21 mouse cellular contexts compared by ENCODE assay signal in the genomic region with DNA sequence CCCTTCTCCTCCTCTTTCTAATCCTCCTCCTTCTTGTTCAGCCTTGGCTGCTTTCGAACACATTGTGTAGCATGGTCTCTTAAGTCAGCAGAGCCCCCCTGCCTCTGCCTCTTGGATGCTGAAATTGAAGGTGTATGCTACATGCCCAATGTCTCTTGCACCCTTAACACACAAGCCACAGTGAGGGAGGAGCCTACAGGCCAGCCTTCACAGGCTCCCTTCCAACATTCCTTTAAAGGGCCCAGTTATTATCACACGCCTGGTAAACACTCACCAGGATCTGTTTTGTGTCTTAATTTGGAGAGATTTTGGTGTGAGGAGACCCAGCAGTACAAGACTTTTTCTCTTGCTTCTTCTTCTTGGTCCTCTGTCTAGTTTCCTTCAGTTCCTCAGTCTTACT.
DNase-seq lines count a peak whose midpoint lies in the region; ATAC-seq and TF ChIP-seq lines count a peak whose summit lies in the region.
"Had no signal": no experiment of that assay in that cellular context is flagged by ENCODE, and none has a peak within 500 bp of the region (broad histone marks: within the 10 kb centered on the region; RNA-seq: fewer than 3 reads in every experiment).

No protein-coding gene starts in this region.

- H3K4me3 ChIP-seq in cerebellum, adult 2 months (replicated peaks; ENCODE audit: insufficient read depth, low read depth, low read length): no peak overlapping the region
- no peak overlapping the region for H3K4me3 ChIP-seq in heart, postnatal 0 days (ENCODE audit: low read depth, low read length)
- no peak overlapping the region for H3K4me3 ChIP-seq in liver, embryonic 12.5 days
- no peak overlapping the region for H3K4me3 ChIP-seq in brown adipose tissue, adult 24 weeks (ENCODE audit: insufficient read depth, low read depth, low read length)
- H3K4me3 ChIP-seq: forebrain, embryonic 10.5 days; limb, embryonic 15.5 days; megakaryocyte, embryonic 14.5 days; midbrain, embryonic 13.5 days had no signal

- H3K27ac ChIP-seq in cerebellum, adult 2 months (ENCODE audit: insufficient read depth, low read length): peak overlapping the region; percentile 49; the same call in 1 of the 2 replicates
- H3K27ac ChIP-seq in heart, postnatal 0 days (ENCODE audit: low read depth): peak overlapping the region; percentile 21
- H3K27ac ChIP-seq in liver, embryonic 12.5 days: peak overlapping the region; percentile 12; the same call in 1 of the 2 replicates
- peak overlapping the region; percentile 10; the same call in 1 of the 2 replicates for H3K27ac ChIP-seq in brown adipose tissue, adult 24 weeks (replicated peaks; ENCODE audit: low read depth, low read length)
- H3K27ac ChIP-seq: forebrain, embryonic 10.5 days; hindbrain, embryonic 14.5 days; limb, embryonic 15.5 days; midbrain, embryonic 13.5 days had no signal

- H3K9ac ChIP-seq in heart, postnatal 0 days (replicated peaks; ENCODE audit: low read depth, low read length): no peak overlapping the region
- H3K9ac ChIP-seq in liver, embryonic 12.5 days: no peak overlapping the region
- H3K9ac ChIP-seq: hindbrain, embryonic 14.5 days; limb, embryonic 15.5 days; midbrain, embryonic 13.5 days had no signal

- peaks cover 38% of the 10 kb centered on the region for H3K4me1 ChIP-seq in cerebellum, adult 2 months (ENCODE audit: control insufficient read depth, insufficient read depth, low read length)
- peaks cover 29% of the 10 kb centered on the region for H3K4me1 ChIP-seq in heart, postnatal 0 days (ENCODE audit: control insufficient read depth, insufficient read depth)
- peaks cover 48% of the 10 kb centered on the region for H3K4me1 ChIP-seq in liver, embryonic 12.5 days
- peaks cover 17% of the 10 kb centered on the region for H3K4me1 ChIP-seq in brown adipose tissue, adult 24 weeks (ENCODE audit: control insufficient read depth, insufficient read depth, insufficient read length, low read length)

- 59% methylated on average over 2 of the region's 2 CpGs for WGBS in cerebellum, adult 2 months
- 52% methylated on average over 2 of the region's 2 CpGs for WGBS in heart, postnatal 0 days
- WGBS in liver, embryonic 12.5 days (ENCODE audit: insufficient replicate concordance): 67% methylated on average over 2 of the region's 2 CpGs

- H3K36me3 ChIP-seq in heart, postnatal 0 days (replicated peaks; ENCODE audit: control insufficient read depth, insufficient read depth, low read length): no peaks in the 10 kb centered on the region
- H3K36me3 ChIP-seq in liver, embryonic 12.5 days: no peaks in the 10 kb centered on the region
- H3K36me3 ChIP-seq: forebrain, embryonic 10.5 days; limb, embryonic 15.5 days; midbrain, embryonic 13.5 days had no signal

- no peak for TF ChIP-seq EP300 in heart, postnatal 0 days (IDR thresholded peaks at IDR 0.05; ENCODE audit: low read depth)

- TF ChIP-seq POLR2A in cerebellum, adult 2 months (IDR thresholded peaks at IDR 0.05; ENCODE audit: borderline replicate concordance, insufficient read depth, low read length): no peak

- no peak for TF ChIP-seq CTCF in cerebellum, adult 2 months (IDR thresholded peaks at IDR 0.05; ENCODE audit: borderline replicate concordance, insufficient read depth, low read depth, low read length)
- no peak for TF ChIP-seq CTCF in heart, postnatal 0 days (IDR thresholded peaks at IDR 0.05; ENCODE audit: low read depth)

- no peaks in the 10 kb centered on the region for H3K27me3 ChIP-seq in cerebellum, adult 2 months (ENCODE audit: control insufficient read depth, insufficient read depth, low read length)
- no peaks in the 10 kb centered on the region for H3K27me3 ChIP-seq in heart, postnatal 0 days (ENCODE audit: control insufficient read depth, insufficient read depth, low read length)
- no peaks in the 10 kb centered on the region for H3K27me3 ChIP-seq in liver, embryonic 12.5 days (replicated peaks)
- H3K27me3 ChIP-seq: limb, embryonic 15.5 days; megakaryocyte, embryonic 14.5 days; midbrain, embryonic 13.5 days had no signal

- no peaks in the 10 kb centered on the region for H3K9me3 ChIP-seq in heart, postnatal 0 days (replicated peaks; ENCODE audit: control insufficient read depth, low read length)
- H3K9me3 ChIP-seq in liver, embryonic 12.5 days (replicated peaks): no peaks in the 10 kb centered on the region
- H3K9me3 ChIP-seq: forebrain, embryonic 10.5 days; limb, embryonic 15.5 days; megakaryocyte, embryonic 14.5 days; midbrain, embryonic 13.5 days had no signal

- no peak for DNase-seq in cerebellum, adult 2 months
- DNase-seq in cerebellum, adult 11-12 months: no peak
- no peak for DNase-seq in heart, postnatal 0 days (ENCODE audit: low spot score)
- DNase-seq in heart, adult 11 months: no peak
- no peak for DNase-seq in liver
- DNase-seq in cerebellum, adult 9-11 months: no peak
- DNase-seq: adrenal gland, postnatal 14 days; cerebellum, postnatal 10 days; gastrocnemius, postnatal 14 days; heart, postnatal 36 days; left cerebral cortex, postnatal 4 days; lung, postnatal 10 days had no signal

- peak; percentile 37; the same call in 1 of the 2 replicates for ATAC-seq in heart, postnatal 0 days (ENCODE audit: insufficient read depth, low read depth)
- ATAC-seq in liver, embryonic 12.5 days: no peak
- ATAC-seq: forebrain, embryonic 16.5 days; inflammation-experienced regulatory T-cells, adult 6 months; midbrain, embryonic 13.5 days had no signal

- no peak overlapping the region for H3K4me2 ChIP-seq in heart, postnatal 0 days (ENCODE audit: low read depth, low read length)
- no peak overlapping the region for H3K4me2 ChIP-seq in liver, embryonic 12.5 days
- H3K4me2 ChIP-seq: hindbrain, embryonic 14.5 days; limb, embryonic 15.5 days; midbrain, embryonic 13.5 days had no signal
